Mouse (Mus musculus): Measurements from ENCODE around the gene Slco2a1. TPM values are rescaled to one million over a fixed set of nuclear protein-coding genes. Genes with fewer than 3 reads are reported as not detected.

Gene Slco2a1
- 0.09 to 0.28 TPM in 2 of 4 replicates, not detected in the others for total RNA-seq (2023)

DNA sequence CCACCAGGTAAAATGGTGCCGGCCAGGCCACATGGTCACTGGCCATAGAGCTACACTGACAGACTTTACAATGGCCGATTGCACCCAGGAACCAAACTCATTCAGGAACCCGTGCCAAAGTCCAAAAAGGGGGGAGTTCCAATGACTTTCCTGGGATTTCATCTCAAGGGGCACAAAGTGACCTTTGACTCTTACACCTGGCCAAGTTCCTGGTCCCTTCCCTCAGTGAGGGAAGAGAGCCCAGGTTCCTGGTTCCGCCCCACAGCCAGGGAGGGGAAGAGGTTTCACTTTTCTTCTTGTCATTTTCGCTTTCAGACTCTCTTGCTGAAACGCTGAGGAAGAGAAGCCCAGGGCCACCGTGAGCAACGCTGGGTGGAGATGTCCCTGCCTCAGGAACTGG lies at the start of gene Slco2a1:
Slco2a1 (plus strand) TSS at position 251 of the 400 bp plus-strand sequence.

GRCm38 (mm10) chr9:103111621-103112470 lies 123.3 kb downstream of the Slco2a1 start, which contains the start of gene Rab6b:
Rab6b (plus strand) TSS chr9:103111787.

Other genes starting within 250 kb of the Slco2a1 start
- gene Ryk, start 153.8 kb upstream of the Slco2a1 start, total RNA-seq (2023), result 1.6 to 3.9 TPM (median 2.9 TPM) in 4 replicates
- gene Rab6b, start 123.1 kb downstream of the Slco2a1 start, total RNA-seq (2023), result 0.63 to 1.4 TPM (median 1.1 TPM) in 4 replicates
- gene Srprb, start 213.4 kb downstream of the Slco2a1 start, total RNA-seq (2023), result 14.7 to 20.7 TPM (median 19.0 TPM) in 4 replicates
- gene Gm20425, start 241.6 kb downstream of the Slco2a1 start, total RNA-seq (2023), result 0.67 to 2.7 TPM (median 2.1 TPM) in 3 of 4 replicates, not detected in the other
- gene Trf, start 241.7 kb downstream of the Slco2a1 start, total RNA-seq (2023), result 9.8 to 15.5 TPM (median 12.4 TPM) in 4 replicates